Mouse (Mus musculus): ENCODE data around the gene Atf6.

DNA sequence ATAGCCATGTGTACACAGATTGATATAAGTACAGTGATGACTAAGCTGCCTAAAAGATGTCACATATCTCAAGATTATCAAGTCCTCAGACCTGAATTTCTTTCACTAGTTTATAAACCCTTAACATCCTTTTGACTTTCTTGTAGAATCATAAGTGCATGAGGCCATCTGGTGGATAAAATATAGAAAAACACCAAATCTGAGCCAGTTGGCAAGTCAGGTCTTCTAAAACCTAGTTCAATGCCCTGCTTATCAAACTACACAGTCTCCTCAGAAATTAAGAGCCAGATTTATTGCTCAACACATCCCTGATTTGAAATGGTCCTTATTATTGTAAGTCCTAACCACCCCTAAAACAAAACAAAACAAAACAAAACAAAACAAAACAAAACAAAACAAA is 27.9 kb downstream of the Atf6 start:
- TF ChIP-seq USF1 (IDR thresholded peaks at IDR 0.05; ENCODE audit: low read depth) (no peak), MAX (IDR thresholded peaks at IDR 0.05) (no peak)

All from C2C12 (cell line).